Mouse (Mus musculus) forebrain, embryonic 10.5 days (tissue): ENCODE results near the gene Afap1l2. TPM values are rescaled to one million over a fixed set of nuclear protein-coding genes. Genes with fewer than 3 reads are reported as not detected.
A peak's percentile ranks its signal among the peaks of the same experiment; 100 is the strongest.

Source experiments
- DNase-seq: peaks from one replicate; pipeline ENCODE4 v3.0.0-alpha.2; 2017; ENCODE audit warnings: low spot score; ENCODE audit errors: extremely low spot score
- H3K27ac ChIP-seq: fragments of 300-500 bp; sonication (generic); 2 replicates; pipeline ENCODE4 v1.5.1; 2016; ENCODE audit warnings: mild to moderate bottlenecking
- H3K27me3 ChIP-seq: fragments of 300-500 bp; sonication (generic); 2 replicates; pipeline ENCODE4 v1.6.1; 2016; ENCODE audit warnings: mild to moderate bottlenecking; ENCODE audit not compliant: poor library complexity, severe bottlenecking
- H3K36me3 ChIP-seq: fragments of 300-500 bp; sonication (generic); replicated peaks from 2 replicates; pipeline ENCODE4 v1.6.1; 2016; ENCODE audit warnings: mild to moderate bottlenecking, moderate library complexity
- H3K4me1 ChIP-seq: fragments of 300-500 bp; sonication (generic); 2 replicates; pipeline ENCODE4 v1.6.1; 2016
- H3K4me3 ChIP-seq: fragments of 300-500 bp; sonication (generic); 2 replicates; pipeline ENCODE4 v1.5.1; 2016; ENCODE audit warnings: mild to moderate bottlenecking, moderate library complexity
- H3K9me3 ChIP-seq: fragments of 300-500 bp; sonication (generic); 2 replicates; pipeline ENCODE4 v1.6.1; 2016; ENCODE audit warnings: mild to moderate bottlenecking, moderate library complexity
- WGBS: fragments of 180-500 bp; shearing (Covaris S2); methylation state at CpG from one replicate; pipeline ENCODE4 v1.1.7; 2016; 5-methylcytosine and 5-hydroxymethylcytosine counted together
- polyA plus RNA-seq: library from polyadenylated mRNA; unstranded; fragments of >200 nt; fragmentation: Nextera tagmentation; extraction: Ambion mirVana; gene quantifications from 2 replicates; pipeline ENCODE4 v1.2.1, GENCODE M21; 2016

Afap1l2 gene
- polyA plus RNA-seq, result 1.2 and 1.5 TPM in 2 replicates

DNA sequence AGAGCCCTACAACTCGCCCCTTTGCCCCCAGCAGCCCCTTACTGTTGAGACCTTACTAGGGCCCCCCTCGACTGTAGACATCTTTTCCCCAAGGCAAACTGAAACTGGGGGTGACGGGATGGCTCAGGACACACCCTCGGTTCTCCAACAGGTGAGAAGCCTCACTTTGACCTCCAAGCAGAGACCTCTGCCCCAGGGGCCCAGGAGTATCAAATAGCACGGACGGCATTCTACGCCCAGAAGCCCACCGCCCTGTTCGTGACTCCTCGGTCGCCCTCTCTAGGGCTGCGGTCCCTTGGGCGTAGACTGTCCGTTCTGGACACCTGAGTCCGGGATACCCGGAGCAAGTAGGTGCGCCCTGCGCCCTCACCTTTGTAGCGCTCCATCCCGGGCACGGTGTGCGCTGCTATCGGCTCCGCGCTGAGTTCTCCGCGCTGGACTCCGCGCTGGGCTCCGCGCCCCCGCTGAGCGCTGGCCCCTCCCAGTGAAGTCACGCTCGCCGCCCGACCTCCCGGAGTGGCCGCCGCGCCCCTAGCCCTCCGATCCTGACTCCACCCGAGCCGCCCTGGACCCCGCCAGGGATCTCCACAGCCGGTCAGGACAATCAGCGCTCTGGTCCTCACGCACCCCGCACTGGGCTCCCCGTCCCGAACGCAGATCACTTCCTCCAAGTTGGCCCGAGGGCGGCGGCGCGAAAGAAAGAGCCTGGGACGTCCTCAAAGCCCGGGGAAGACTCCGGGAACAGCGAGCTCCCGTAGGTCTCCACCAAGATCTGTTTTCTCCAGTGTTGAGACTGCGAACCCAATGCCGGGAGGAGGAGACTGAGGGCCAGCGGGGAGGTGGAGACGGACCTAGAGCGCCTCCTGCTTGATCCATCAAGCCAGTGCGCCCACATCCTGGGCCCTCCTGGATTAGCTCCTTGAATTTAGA, at the start of gene Afap1l2:
Gene Afap1l2, minus strand, starts transcription at position 448 of the 930 bp plus-strand sequence.
- DNase-seq, result peak; percentile 30
- Histone ChIP-seq H3K36me3 (no peaks in the 10 kb centered on the region), H3K9me3 (no peaks in the 10 kb centered on the region), H3K4me1 (peaks cover 54% of the 10 kb centered on the region), H3K27ac (peak within 1 kb of the TSS; percentile 76), H3K27me3 (peaks cover 60% of the 10 kb centered on the region), H3K4me3 (peak within 1 kb of the TSS; percentile 64)
- 2% methylated on average over 68 of the region's 68 CpGs for WGBS

DNA sequence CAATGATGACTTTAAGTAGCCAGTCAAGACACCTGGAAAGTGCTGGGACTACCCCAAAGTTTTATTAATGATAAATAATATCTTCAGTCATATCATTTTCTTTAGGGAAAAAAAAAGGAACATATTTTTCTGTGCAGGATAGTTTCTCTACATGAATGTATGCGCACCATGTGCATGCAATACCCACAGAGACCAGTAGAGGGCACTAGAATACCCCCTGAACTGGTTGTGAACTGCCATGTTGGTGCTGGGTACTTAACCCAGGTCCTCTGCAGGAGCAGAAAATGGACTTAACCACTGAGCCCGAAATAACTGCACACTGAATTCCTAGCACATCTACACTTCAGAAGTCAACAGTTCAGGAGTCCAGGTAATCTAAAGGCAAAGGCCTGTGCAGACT, 49.5 kb upstream of the Afap1l2 start:
- DNase-seq, result no peak
- Histone ChIP-seq H3K9me3 (peaks cover 7% of the 10 kb centered on the region), H3K27me3 (no peaks in the 10 kb centered on the region), H3K4me1 (0 out of 2 replicates have a peak, but pooled peaks cover 2% of the 10 kb centered on the region), H3K27ac (no peak overlapping the region), H3K36me3 (peaks cover 25% of the 10 kb centered on the region), H3K4me3 (no peak overlapping the region)
- 92% methylated on average over 2 of the region's 2 CpGs for WGBS

DNA sequence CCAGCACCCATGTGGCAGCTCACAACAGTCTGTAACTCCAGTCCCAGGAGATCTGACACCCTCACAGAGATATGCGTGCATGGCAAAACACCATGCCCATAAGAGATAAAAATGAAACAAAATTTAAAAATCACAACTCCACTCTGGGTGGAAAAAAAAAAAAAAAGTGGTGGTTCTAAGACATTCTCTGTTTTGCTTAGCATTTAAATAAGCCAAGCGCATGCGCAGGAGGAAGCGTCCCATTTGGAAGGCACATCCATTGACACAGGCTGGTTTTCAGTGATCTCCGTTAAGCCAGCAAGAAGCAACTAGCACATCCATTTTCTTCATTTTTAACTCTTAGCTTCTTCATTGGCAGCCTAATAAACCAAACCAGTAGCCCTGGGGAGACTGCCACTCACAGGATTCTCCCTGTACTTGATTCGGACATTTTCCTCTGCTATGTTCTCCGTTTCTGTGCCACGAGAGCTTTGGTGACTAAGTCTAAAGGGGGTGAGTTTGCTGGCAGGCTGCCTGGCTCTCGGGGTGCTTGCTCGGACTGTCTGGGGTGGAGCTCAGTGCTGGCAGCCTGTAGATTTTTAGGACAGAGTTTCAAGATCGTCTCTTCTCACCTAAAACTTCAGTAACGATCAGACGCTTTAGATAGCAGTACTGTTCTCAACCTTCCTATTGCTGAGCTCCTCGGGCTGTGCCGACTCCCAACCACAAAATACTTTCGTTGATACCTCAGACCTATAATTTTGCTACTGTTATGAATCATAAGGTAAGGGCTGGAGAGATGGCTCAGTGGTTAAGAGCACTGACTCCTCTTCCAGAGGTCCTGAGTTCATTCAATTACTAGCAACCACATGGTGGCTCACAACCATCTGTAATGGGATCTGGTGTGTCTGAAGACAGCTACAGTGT, 47.4 kb upstream of the Afap1l2 start:
- no peak for DNase-seq
- Histone ChIP-seq H3K9me3 (peaks cover 7% of the 10 kb centered on the region), H3K4me3 (no peak overlapping the region), H3K27me3 (no peaks in the 10 kb centered on the region), H3K36me3 (peaks cover 25% of the 10 kb centered on the region), H3K27ac (no peak overlapping the region), H3K4me1 (0 out of 2 replicates have a peak, but pooled peaks cover 2% of the 10 kb centered on the region)
- 94% methylated on average over 16 of the region's 16 CpGs for WGBS

DNA sequence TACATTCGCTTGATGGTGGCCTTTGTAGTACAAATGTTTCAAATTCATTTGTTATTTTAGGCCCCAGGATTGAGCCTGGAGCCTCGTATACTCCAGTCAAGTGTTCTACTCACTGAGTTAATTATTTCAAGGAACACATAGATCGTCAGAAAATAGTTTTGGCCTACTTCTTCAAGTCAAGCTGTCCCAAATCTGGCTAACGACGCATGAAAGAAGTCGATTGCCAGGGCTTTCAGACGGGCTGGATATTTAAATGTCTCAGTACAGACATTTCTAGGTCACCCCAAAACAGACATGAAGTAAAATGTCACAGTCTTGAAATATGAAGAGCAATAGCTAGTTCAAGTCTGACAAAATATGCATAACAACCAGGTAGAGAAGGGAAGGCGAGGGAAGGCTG, 44.9 kb upstream of the Afap1l2 start:
- Histone ChIP-seq H3K4me3 (no peak overlapping the region), H3K36me3 (peaks cover 9% of the 10 kb centered on the region), H3K27ac (no peak overlapping the region), H3K4me1 (peaks cover 13% of the 10 kb centered on the region), H3K9me3 (peaks cover 5% of the 10 kb centered on the region), H3K27me3 (no peaks in the 10 kb centered on the region)
- WGBS, result 83% methylated on average over 8 of the region's 8 CpGs
- no peak for DNase-seq

DNA sequence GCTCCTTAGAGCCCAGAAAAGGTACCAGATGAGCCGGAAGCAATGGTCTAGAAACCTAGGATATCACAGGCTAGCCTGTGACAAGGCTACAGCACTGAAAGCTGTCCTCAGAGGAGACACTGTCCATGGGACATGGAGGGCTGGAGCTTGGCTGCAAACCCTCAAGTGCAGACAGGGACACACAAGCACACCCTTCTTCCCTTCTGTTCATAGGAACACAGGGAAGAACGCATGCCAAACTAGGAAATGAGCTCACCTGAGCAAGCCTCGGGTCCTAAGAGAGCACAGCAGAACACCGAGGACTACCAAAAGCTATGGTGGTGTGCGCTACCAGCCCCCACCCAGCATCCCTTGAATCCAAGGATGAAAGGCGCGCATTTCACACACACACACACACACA, 44.0 kb upstream of the Afap1l2 start:
- no peak for DNase-seq
- H3K4me3 ChIP-seq, result no peak overlapping the region
- H3K27me3 ChIP-seq, result no peaks in the 10 kb centered on the region
- H3K4me1 ChIP-seq, result peaks cover 13% of the 10 kb centered on the region
- H3K36me3 ChIP-seq, result 0 out of 2 replicates have a peak, but pooled peaks cover 2% of the 10 kb centered on the region
- H3K27ac ChIP-seq, result no peak overlapping the region
- H3K9me3 ChIP-seq, result no peaks in the 10 kb centered on the region
- WGBS, result 97% methylated on average over 7 of the region's 7 CpGs

GRCm38 (mm10) chr19:57049592-57050090, 41.6 kb upstream of the Afap1l2 start:
- 63% methylated on average over 16 of the region's 16 CpGs for WGBS
- DNase-seq, result no peak
- H3K4me1 ChIP-seq, result peaks cover 13% of the 10 kb centered on the region
- H3K27ac ChIP-seq, result no peak overlapping the region
- no peaks in the 10 kb centered on the region for H3K36me3 ChIP-seq
- no peaks in the 10 kb centered on the region for H3K27me3 ChIP-seq
- no peaks in the 10 kb centered on the region for H3K9me3 ChIP-seq
- no peak overlapping the region for H3K4me3 ChIP-seq

DNA sequence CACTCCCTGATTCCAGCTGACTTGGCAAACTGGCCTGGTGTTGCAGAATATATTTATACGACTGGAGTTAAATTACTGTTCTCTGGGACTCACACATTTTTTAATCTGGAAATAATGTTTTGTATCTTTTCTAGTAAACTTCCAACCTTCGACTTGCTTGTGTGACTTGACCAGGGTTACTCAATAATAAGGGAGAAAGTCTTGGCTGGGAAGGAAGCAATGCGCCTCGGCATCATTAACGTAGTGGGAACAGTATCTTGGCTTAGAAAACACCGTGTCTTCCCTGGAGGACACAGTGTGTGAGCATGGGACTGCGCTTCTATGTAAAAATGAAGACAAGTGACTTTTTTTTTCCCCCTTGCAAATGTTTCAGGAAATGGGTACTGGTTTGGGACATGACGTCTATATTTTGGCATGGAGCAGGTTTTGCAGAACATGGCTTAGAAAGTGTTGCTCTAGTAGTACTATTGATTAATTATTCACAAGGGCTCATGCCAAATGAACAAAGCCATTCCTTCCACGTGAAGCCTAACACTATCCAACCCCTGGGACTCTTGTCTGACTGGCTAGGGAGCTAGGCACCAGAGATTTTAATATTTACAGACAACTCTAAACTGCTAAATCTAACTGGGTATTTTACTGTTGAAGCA, 39.8 kb upstream of the Afap1l2 start:
- H3K9me3 ChIP-seq, result no peaks in the 10 kb centered on the region
- no peaks in the 10 kb centered on the region for H3K27me3 ChIP-seq
- H3K4me3 ChIP-seq, result no peak overlapping the region
- H3K4me1 ChIP-seq, result peaks cover 13% of the 10 kb centered on the region
- no peak overlapping the region for H3K27ac ChIP-seq
- H3K36me3 ChIP-seq, result no peaks in the 10 kb centered on the region
- WGBS, result 94% methylated on average over 9 of the region's 9 CpGs
- no peak for DNase-seq

- Histone ChIP-seq H3K9me3 (no peaks in the 10 kb centered on the region), H3K27me3 (no peaks in the 10 kb centered on the region), H3K4me3 (no peak overlapping the region), H3K4me1 (no peaks in the 10 kb centered on the region), H3K36me3 (peaks cover 13% of the 10 kb centered on the region; the same call in 1 of the 2 replicates), H3K27ac (no peak overlapping the region)
- WGBS, result 72% methylated on average over 6 of the region's 6 CpGs
- no peak for DNase-seq
Measured at GRCm38 (mm10) chr19:57039258-57039657, 31.2 kb upstream of the Afap1l2 start.

DNA sequence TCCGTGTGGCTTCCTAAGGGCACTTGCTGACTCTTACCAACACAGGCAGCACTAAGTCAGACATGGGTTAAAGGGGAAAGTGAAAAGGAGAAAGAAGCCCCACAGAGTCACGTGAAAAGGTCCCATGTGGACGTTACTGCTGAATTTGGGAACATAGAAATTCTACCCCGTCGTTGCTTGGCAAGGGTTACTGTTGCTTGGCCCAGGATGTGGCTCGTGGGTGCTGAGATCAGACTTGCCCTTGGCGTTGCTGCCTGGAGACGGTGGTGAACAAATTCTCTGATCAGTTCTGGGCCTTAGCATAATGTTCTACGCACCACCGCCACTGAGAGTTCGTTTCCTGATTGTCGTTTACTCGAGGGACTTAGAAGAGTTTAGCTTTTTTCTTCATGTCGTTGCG, 28.8 kb upstream of the Afap1l2 start:
- 95% methylated on average over 15 of the region's 15 CpGs for WGBS
- peaks cover 13% of the 10 kb centered on the region; the same call in 1 of the 2 replicates for H3K36me3 ChIP-seq
- no peak overlapping the region for H3K4me3 ChIP-seq
- no peaks in the 10 kb centered on the region for H3K9me3 ChIP-seq
- H3K27ac ChIP-seq, result no peak overlapping the region
- no peak for DNase-seq
- H3K4me1 ChIP-seq, result no peaks in the 10 kb centered on the region
- no peaks in the 10 kb centered on the region for H3K27me3 ChIP-seq

GRCm38 (mm10) chr19:57031582-57031981, 23.6 kb upstream of the Afap1l2 start:
- peak; percentile 38 for DNase-seq
- H3K27me3 ChIP-seq, result no peaks in the 10 kb centered on the region
- H3K27ac ChIP-seq, result no peak overlapping the region
- peaks cover 4% of the 10 kb centered on the region for H3K9me3 ChIP-seq
- H3K4me1 ChIP-seq, result peaks cover 13% of the 10 kb centered on the region
- H3K36me3 ChIP-seq, result no peaks in the 10 kb centered on the region
- 67% methylated on average over 4 of the region's 4 CpGs for WGBS
- no peak overlapping the region for H3K4me3 ChIP-seq

DNA sequence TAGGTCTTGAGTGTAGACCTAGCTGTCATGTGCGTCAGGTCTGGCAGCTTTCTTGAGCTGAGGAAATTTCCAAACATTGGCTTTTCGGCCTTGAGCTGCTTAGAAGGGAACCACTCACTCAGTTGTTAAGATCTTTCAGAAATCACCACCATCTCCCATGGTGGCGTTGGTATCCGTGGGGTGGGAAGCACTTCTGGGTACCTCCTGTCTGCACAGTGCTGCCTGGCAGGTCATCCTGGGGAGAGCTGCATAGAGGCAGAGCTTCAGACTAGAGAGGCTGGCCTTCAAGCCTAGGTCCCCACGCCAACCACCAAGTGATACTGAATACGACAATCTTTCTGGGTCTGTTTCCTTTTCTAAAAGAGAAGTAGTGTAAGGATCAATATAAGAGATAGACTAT, 21.4 kb upstream of the Afap1l2 start:
- 91% methylated on average over 6 of the region's 6 CpGs for WGBS
- Histone ChIP-seq H3K27ac (no peak overlapping the region), H3K4me3 (no peak overlapping the region), H3K36me3 (no peaks in the 10 kb centered on the region), H3K27me3 (no peaks in the 10 kb centered on the region), H3K9me3 (peaks cover 8% of the 10 kb centered on the region), H3K4me1 (peaks cover 13% of the 10 kb centered on the region)
- DNase-seq, result no peak
